Mouse (Mus musculus): ENCODE data around the gene Rab22a. TPM values are rescaled to one million over a fixed set of nuclear protein-coding genes. Genes with fewer than 3 reads are reported as not detected.
"Not testable (repeated sequence)": the region's sequence is repeated elsewhere in the genome, so short reads cannot be mapped to it uniquely, and the experiment has no call there.

Rab22a gene
- polyA plus RNA-seq, 2 experiments from 2014 or later, result 6.8 to 7.5 TPM

- ATAC-seq, result peak; percentile 68
Observed at GRCm38 (mm10) chr2:173672328-173672896, 12.9 kb downstream of the Rab22a start.

- ATAC-seq, result no peak
Observed at GRCm38 (mm10) chr2:173673469-173673868, 13.9 kb downstream of the Rab22a start.

- ATAC-seq, result no peak
Observed at GRCm38 (mm10) chr2:173678593-173678992, 19.0 kb downstream of the Rab22a start.

GRCm38 (mm10) chr2:173679217-173679616 lies 19.7 kb downstream of the Rab22a start:
- peak; percentile 97 for ATAC-seq

- peak; percentile 19 for ATAC-seq
Observed at GRCm38 (mm10) chr2:173680153-173680552, 20.6 kb downstream of the Rab22a start.

- ATAC-seq, result no peak
Observed at GRCm38 (mm10) chr2:173682773-173683172, 23.2 kb downstream of the Rab22a start.

- no peak for ATAC-seq
Observed at GRCm38 (mm10) chr2:173685781-173686361, 26.3 kb downstream of the Rab22a start.

GRCm38 (mm10) chr2:173687363-173687762 lies 27.8 kb downstream of the Rab22a start:
- ATAC-seq, result no peak

GRCm38 (mm10) chr2:173689835-173690234 lies 30.3 kb downstream of the Rab22a start:
- no peak for ATAC-seq

- no peak for ATAC-seq
Observed at GRCm38 (mm10) chr2:173691748-173692147, 32.2 kb downstream of the Rab22a start.

GRCm38 (mm10) chr2:173692693-173693092 lies 33.1 kb downstream of the Rab22a start:
- no peak for ATAC-seq

GRCm38 (mm10) chr2:173698850-173699249 lies 39.3 kb downstream of the Rab22a start:
- no peak for ATAC-seq

GRCm38 (mm10) chr2:173702096-173702866 lies 42.7 kb downstream of the Rab22a start:
- ATAC-seq, result no peak

GRCm38 (mm10) chr2:173702867-173703237 lies 43.3 kb downstream of the Rab22a start:
- ATAC-seq, result no peak

GRCm38 (mm10) chr2:173705827-173706551 lies 46.4 kb downstream of the Rab22a start:
- no peak for ATAC-seq

GRCm38 (mm10) chr2:173707626-173708025 lies 48.1 kb downstream of the Rab22a start:
- not testable (repeated sequence) for ATAC-seq

- ATAC-seq, result no peak
Observed at GRCm38 (mm10) chr2:173710193-173710592, 50.6 kb downstream of the Rab22a start.

- ATAC-seq, result no peak
Observed at GRCm38 (mm10) chr2:173712656-173713055, 53.1 kb downstream of the Rab22a start.

GRCm38 (mm10) chr2:173713241-173713640 lies 53.7 kb downstream of the Rab22a start:
- ATAC-seq, result no peak

- no peak for ATAC-seq
Observed at GRCm38 (mm10) chr2:173714620-173715218, 55.2 kb downstream of the Rab22a start.

GRCm38 (mm10) chr2:173716966-173717365 lies 57.4 kb downstream of the Rab22a start:
- no peak for ATAC-seq

- not testable (repeated sequence) for ATAC-seq
Observed at GRCm38 (mm10) chr2:173719115-173719514, 59.6 kb downstream of the Rab22a start, which contains the start of gene 1700010B08Rik. Gene 1700010B08Rik, plus strand, starts transcription at chr2:173719415.

Measured in activated CD4-positive, CD25-positive, alpha-beta regulatory T cell, adult 4 months (primary cell).